Mouse (Mus musculus): ENCODE measurements around the gene Dscam. TPM values are rescaled to one million over a fixed set of nuclear protein-coding genes. Genes with fewer than 3 reads are reported as not detected.

Gene Dscam
- polyA plus RNA-seq, 1 experiment from 2014 or later = not detected

- 62% methylated on average over 2 of the region's 2 CpGs for WGBS
- Histone ChIP-seq H3K9me3 (ENCODE audit: control insufficient read depth, low read length) (no peaks in the 10 kb centered on the region), H3K9ac (ENCODE audit: low read length) (no peak overlapping the region)
Measured at GRCm38 (mm10) chr16:96635916-96636315, 534.6 kb downstream of the Dscam start.

DNA sequence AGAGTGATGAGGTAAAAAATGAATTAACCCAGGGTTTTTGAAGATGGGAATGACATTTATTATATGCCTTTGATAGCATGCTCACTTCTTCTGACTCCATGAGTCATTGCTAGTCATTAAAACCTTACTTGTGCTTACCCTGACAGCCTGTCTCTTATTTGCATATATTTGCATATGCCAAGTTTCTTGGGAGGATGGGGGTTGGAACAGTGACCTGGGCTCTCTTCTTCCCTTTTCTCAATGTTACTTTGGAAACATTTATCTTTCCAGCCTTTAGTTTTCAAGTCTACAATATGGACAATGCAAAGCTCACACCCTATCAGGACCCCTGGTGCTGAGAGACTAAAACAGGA is 535.8 kb downstream of the Dscam start:
- no peaks in the 10 kb centered on the region for H3K9me3 ChIP-seq (ENCODE audit: control insufficient read depth, low read length)
- no peak overlapping the region for H3K9ac ChIP-seq (ENCODE audit: low read length)
- ATAC-seq (ENCODE audit: insufficient number of reproducible peaks, insufficient read depth, low FRiP score, low read depth) = no peak
- no peak overlapping the region for H3K27ac ChIP-seq (replicated peaks in 1 of 2; ENCODE audit: control insufficient read depth in 1 of 2, insufficient read depth in 1 of 2, low read depth in 2 of 2, low read length in 2 of 2)
- H3K27me3 ChIP-seq (ENCODE audit: control insufficient read depth, insufficient read depth, low read length) = no peaks in the 10 kb centered on the region
- H3K4me1 ChIP-seq (ENCODE audit: control insufficient read depth in 2 of 2, insufficient read depth in 2 of 2, low read length in 2 of 2) = no peaks in the 10 kb centered on the region
- H3K4me2 ChIP-seq (ENCODE audit: low read length) = no peak overlapping the region
- H3K36me3 ChIP-seq (ENCODE audit: control insufficient read depth, insufficient read depth, low read length) = no peaks in the 10 kb centered on the region
- H3K4me3 ChIP-seq (ENCODE audit: control insufficient read depth in 1 of 2, insufficient read depth in 1 of 2, low read depth in 1 of 2, low read length in 2 of 2) = no peak overlapping the region

More at GRCm38 (mm10) chr16:96635916-96636315, 534.6 kb downstream of the Dscam start:
- Histone ChIP-seq H3K36me3 (ENCODE audit: control insufficient read depth, insufficient read depth, low read length) (no peaks in the 10 kb centered on the region), H3K4me3 (ENCODE audit: control insufficient read depth in 1 of 2, insufficient read depth in 1 of 2, low read depth in 1 of 2, low read length in 2 of 2) (no peak overlapping the region), H3K27me3 (ENCODE audit: control insufficient read depth, insufficient read depth, low read length) (no peaks in the 10 kb centered on the region), H3K4me2 (ENCODE audit: low read length) (no peak overlapping the region), H3K4me1 (ENCODE audit: control insufficient read depth in 2 of 2, insufficient read depth in 2 of 2, low read length in 2 of 2) (no peaks in the 10 kb centered on the region), H3K27ac (replicated peaks in 1 of 2; ENCODE audit: control insufficient read depth in 1 of 2, insufficient read depth in 1 of 2, low read depth in 2 of 2, low read length in 2 of 2) (no peak overlapping the region)
- ATAC-seq (ENCODE audit: insufficient number of reproducible peaks, insufficient read depth, low FRiP score, low read depth) = no peak

GRCm38 (mm10) chr16:96634097-96634790 is 536.3 kb downstream of the Dscam start:
- Histone ChIP-seq H3K36me3 (ENCODE audit: control insufficient read depth, insufficient read depth, low read length) (no peaks in the 10 kb centered on the region), H3K9me3 (ENCODE audit: control insufficient read depth, low read length) (no peaks in the 10 kb centered on the region), H3K4me2 (ENCODE audit: low read length) (no peak overlapping the region), H3K27me3 (ENCODE audit: control insufficient read depth, insufficient read depth, low read length) (no peaks in the 10 kb centered on the region), H3K27ac (replicated peaks in 1 of 2; ENCODE audit: control insufficient read depth in 1 of 2, insufficient read depth in 1 of 2, low read depth in 2 of 2, low read length in 2 of 2) (no peak overlapping the region), H3K4me3 (ENCODE audit: control insufficient read depth in 1 of 2, insufficient read depth in 1 of 2, low read depth in 1 of 2, low read length in 2 of 2) (no peak overlapping the region), H3K9ac (ENCODE audit: low read length) (no peak overlapping the region), H3K4me1 (ENCODE audit: control insufficient read depth in 2 of 2, insufficient read depth in 2 of 2, low read length in 2 of 2) (no peaks in the 10 kb centered on the region)
- no peak for ATAC-seq (ENCODE audit: insufficient number of reproducible peaks, insufficient read depth, low FRiP score, low read depth)
- WGBS = 86% methylated on average over 4 of the region's 4 CpGs

DNA sequence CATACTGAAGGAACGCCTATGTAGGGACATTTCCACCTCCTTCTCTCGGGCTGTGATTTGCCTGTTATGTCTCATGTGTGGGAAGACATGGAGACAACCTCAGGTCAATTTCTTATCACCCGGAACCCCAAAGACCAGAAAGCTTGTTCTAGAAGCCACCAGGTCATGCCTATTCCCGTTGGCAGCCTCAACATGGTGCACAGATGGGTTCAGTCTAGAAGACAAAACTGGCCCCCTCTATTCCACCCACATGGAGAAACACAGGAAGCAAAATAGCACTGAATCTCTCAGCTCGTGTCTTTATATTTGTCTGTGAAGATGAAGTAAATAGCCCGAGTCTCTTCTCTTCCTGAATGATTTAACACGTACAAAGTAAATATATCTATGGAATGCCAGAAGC is 540.3 kb downstream of the Dscam start:
- Histone ChIP-seq H3K9me3 (ENCODE audit: control insufficient read depth, low read length) (no peaks in the 10 kb centered on the region), H3K27ac (replicated peaks in 1 of 2; ENCODE audit: control insufficient read depth in 1 of 2, insufficient read depth in 1 of 2, low read depth in 2 of 2, low read length in 2 of 2) (no peak overlapping the region), H3K4me3 (ENCODE audit: control insufficient read depth in 1 of 2, insufficient read depth in 1 of 2, low read depth in 1 of 2, low read length in 2 of 2) (no peak overlapping the region), H3K4me2 (ENCODE audit: low read length) (no peak overlapping the region), H3K4me1 (ENCODE audit: control insufficient read depth in 2 of 2, insufficient read depth in 2 of 2, low read length in 2 of 2) (no peaks in the 10 kb centered on the region), H3K27me3 (ENCODE audit: control insufficient read depth, insufficient read depth, low read length) (no peaks in the 10 kb centered on the region), H3K36me3 (ENCODE audit: control insufficient read depth, insufficient read depth, low read length) (no peaks in the 10 kb centered on the region), H3K9ac (ENCODE audit: low read length) (no peak overlapping the region)
- 75% methylated on average over 7 of the region's 7 CpGs for WGBS
- no peak for ATAC-seq (ENCODE audit: insufficient number of reproducible peaks, insufficient read depth, low FRiP score, low read depth)

- Histone ChIP-seq H3K27ac (replicated peaks in 1 of 2; ENCODE audit: control insufficient read depth in 1 of 2, insufficient read depth in 1 of 2, low read depth in 2 of 2, low read length in 2 of 2) (no peak overlapping the region), H3K4me1 (ENCODE audit: control insufficient read depth in 2 of 2, insufficient read depth in 2 of 2, low read length in 2 of 2) (no peaks in the 10 kb centered on the region), H3K36me3 (ENCODE audit: control insufficient read depth, insufficient read depth, low read length) (no peaks in the 10 kb centered on the region), H3K9me3 (ENCODE audit: control insufficient read depth, low read length) (no peaks in the 10 kb centered on the region), H3K27me3 (ENCODE audit: control insufficient read depth, insufficient read depth, low read length) (no peaks in the 10 kb centered on the region), H3K4me2 (ENCODE audit: low read length) (no peak overlapping the region), H3K9ac (ENCODE audit: low read length) (no peak overlapping the region), H3K4me3 (ENCODE audit: control insufficient read depth in 1 of 2, insufficient read depth in 1 of 2, low read depth in 1 of 2, low read length in 2 of 2) (no peak overlapping the region)
- WGBS = 81% methylated on average over 5 of the region's 5 CpGs
- ATAC-seq (ENCODE audit: insufficient number of reproducible peaks, insufficient read depth, low FRiP score, low read depth) = no peak
Measured at GRCm38 (mm10) chr16:96629623-96630022, 540.9 kb downstream of the Dscam start.

DNA sequence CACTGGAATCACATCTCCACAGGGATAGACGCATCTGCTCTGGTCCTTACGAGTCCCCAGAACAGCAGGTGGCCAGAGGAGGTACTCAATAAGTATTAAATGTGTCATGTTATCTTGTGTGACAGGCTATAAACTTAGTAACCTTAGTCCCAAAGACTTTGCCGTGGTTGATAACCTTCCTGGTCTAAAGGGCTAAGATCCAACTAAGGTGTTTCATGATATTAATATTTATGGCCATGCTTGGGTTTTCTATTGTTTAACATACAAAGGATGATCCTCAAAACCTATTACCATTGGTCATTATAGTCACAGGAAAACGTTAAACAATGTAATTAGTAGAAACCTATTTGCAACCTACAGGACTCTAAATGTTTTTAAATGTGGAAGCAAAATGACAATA is 545.1 kb downstream of the Dscam start:
- 72% methylated on average over 4 of the region's 4 CpGs for WGBS
- Histone ChIP-seq H3K27ac (replicated peaks in 1 of 2; ENCODE audit: control insufficient read depth in 1 of 2, insufficient read depth in 1 of 2, low read depth in 2 of 2, low read length in 2 of 2) (no peak overlapping the region), H3K27me3 (ENCODE audit: control insufficient read depth, insufficient read depth, low read length) (no peaks in the 10 kb centered on the region), H3K9me3 (ENCODE audit: control insufficient read depth, low read length) (no peaks in the 10 kb centered on the region), H3K4me2 (ENCODE audit: low read length) (no peak overlapping the region), H3K36me3 (ENCODE audit: control insufficient read depth, insufficient read depth, low read length) (no peaks in the 10 kb centered on the region), H3K4me3 (ENCODE audit: control insufficient read depth in 1 of 2, insufficient read depth in 1 of 2, low read depth in 1 of 2, low read length in 2 of 2) (no peak overlapping the region), H3K4me1 (ENCODE audit: control insufficient read depth in 2 of 2, insufficient read depth in 2 of 2, low read length in 2 of 2) (no peaks in the 10 kb centered on the region), H3K9ac (ENCODE audit: low read length) (no peak overlapping the region)
- no peak for ATAC-seq (ENCODE audit: insufficient number of reproducible peaks, insufficient read depth, low FRiP score, low read depth)

DNA sequence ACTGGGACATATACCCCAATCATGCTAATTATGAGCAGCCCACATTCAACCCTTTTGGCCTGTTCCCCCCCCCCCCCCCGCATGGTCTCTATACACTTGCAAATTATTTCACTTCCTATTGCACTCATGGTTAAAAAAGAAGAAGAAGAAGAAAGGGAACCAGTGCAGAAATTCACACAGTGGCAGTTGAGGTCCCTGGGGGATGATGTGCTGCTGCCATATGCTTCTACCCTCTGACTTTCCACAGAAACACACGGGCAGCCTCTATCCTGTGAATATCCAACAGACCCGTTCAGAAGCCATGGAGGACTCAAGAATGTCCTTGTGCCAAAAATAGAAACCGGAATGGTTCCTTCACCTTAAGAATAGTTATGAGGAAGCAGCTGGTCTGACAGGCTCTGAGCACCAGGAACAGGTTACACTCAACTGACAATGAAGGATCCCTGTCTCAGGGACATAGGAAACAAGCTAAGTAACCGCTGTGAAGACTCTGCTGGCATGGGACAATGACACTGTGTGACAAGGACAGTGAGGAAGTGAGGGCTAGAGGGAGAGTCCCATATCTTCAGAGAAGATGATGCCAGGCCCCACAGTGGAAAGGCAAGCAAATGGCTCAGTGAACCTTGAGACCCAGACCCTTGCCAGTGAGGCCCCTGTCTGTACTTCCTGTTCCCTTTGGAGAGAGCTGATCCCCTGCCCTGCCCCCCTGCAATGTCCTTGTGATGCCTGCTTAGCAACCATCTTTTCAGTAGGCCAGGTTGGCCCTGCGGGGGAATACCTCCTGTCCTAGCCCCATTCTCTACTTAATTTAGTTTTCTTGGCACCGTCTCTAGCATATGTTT is 545.8 kb downstream of the Dscam start:
- 64% methylated on average over 7 of the region's 7 CpGs for WGBS
- ATAC-seq (ENCODE audit: insufficient number of reproducible peaks, insufficient read depth, low FRiP score, low read depth) = no peak

More for the DNA sequence above, 545.8 kb downstream of the Dscam start:
- H3K36me3 ChIP-seq (ENCODE audit: control insufficient read depth, insufficient read depth, low read length) = no peaks in the 10 kb centered on the region
- no peak overlapping the region for H3K4me2 ChIP-seq (ENCODE audit: low read length)
- H3K9me3 ChIP-seq (ENCODE audit: control insufficient read depth, low read length) = no peaks in the 10 kb centered on the region
- H3K9ac ChIP-seq (ENCODE audit: low read length) = no peak overlapping the region
- peaks cover 0 to 3% of the 10 kb centered on the region in 2 experiments; a peak in 1 of 4 replicates for H3K4me1 ChIP-seq (ENCODE audit: control insufficient read depth in 2 of 2, insufficient read depth in 2 of 2, low read length in 2 of 2)
- no peak overlapping the region for H3K27ac ChIP-seq (replicated peaks in 1 of 2; ENCODE audit: control insufficient read depth in 1 of 2, insufficient read depth in 1 of 2, low read depth in 2 of 2, low read length in 2 of 2)
- no peak overlapping the region for H3K4me3 ChIP-seq (ENCODE audit: control insufficient read depth in 1 of 2, insufficient read depth in 1 of 2, low read depth in 1 of 2, low read length in 2 of 2)
- no peaks in the 10 kb centered on the region for H3K27me3 ChIP-seq (ENCODE audit: control insufficient read depth, insufficient read depth, low read length)

Data from heart, embryonic 14.5 days (tissue).